Mouse (Mus musculus) embryonic fibroblast, embryonic 13.5 days (primary cell): ENCODE results near the gene Bak1. TPM values are rescaled to one million over a fixed set of nuclear protein-coding genes. Genes with fewer than 3 reads are reported as not detected.

ENCODE experiments used
- H3K27ac ChIP-seq: 2 replicates; pipeline ENCODE4 v1.5.1; 2012; ENCODE audit warnings: low read length, control low read depth, inconsistent platforms; ENCODE audit not compliant: insufficient read depth
- H3K4me1 ChIP-seq: 2 replicates; pipeline ENCODE4 v1.6.1; 2011; ENCODE audit warnings: low read length; ENCODE audit not compliant: control insufficient read depth, insufficient read depth
- H3K4me3 ChIP-seq: 2 replicates; pipeline ENCODE4 v1.5.1; 2011; ENCODE audit warnings: mild to moderate bottlenecking, control low read depth, low read length; ENCODE audit not compliant: insufficient read depth
- CTCF ChIP-seq: IDR thresholded peaks from 2 replicates; pipeline ENCODE4 v1.5.1; 2011; ENCODE audit warnings: mild to moderate bottlenecking, control low read depth, low read length, moderate library complexity, borderline replicate concordance; ENCODE audit not compliant: insufficient read depth
- POLR2A ChIP-seq: IDR thresholded peaks from 2 replicates; pipeline ENCODE4 v1.6.1; 2011; ENCODE audit warnings: low read depth, mild to moderate bottlenecking, control low read depth, low read length, moderate library complexity
- polyA plus RNA-seq: library from polyadenylated mRNA; stranded (reverse); fragments of >200 nt; gene quantifications from 2 replicates; pipeline ENCODE4 v1.2.4, GENCODE M21; 2011; ENCODE audit warnings: low read depth; ENCODE audit not compliant: missing spikeins, insufficient read length

The Bak1 gene
- polyA plus RNA-seq, 1 experiment: 114 TPM

DNA sequence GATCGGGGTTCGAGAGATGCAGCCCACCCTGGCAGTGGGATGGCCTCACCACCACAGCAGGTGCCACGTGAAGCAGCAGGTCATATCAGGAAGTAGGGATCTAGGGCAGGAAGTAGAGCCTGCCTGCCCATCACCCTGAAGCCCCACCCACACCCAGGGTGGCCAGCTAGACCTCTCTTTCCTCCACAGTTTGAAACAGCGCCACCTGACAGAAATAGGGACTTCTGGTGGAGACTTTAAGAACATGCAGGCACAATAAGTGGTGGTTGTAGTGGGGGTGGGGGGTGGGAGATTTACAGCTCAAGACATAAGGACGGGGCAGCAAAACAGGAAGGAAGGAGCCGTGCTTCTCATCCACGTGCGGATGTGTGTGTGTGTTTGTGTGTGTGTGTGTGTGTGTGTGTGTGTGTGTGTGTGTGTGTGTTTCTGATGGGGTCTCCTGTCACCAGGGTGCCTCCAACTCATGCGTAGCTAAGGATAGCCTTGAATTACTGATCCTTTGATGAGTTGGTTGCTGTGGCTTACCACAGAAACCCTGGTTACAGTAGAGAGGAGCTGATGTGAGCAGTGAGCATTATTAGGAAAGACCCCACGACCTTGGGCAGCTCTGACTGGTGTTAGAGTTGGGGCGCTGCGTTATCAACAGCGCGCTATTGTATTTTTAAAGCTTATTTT lies 16.7 kb downstream of the Bak1 start:
- Histone ChIP-seq H3K4me1 (no peaks in the 10 kb centered on the region), H3K4me3 (no peak overlapping the region), H3K27ac (no peak overlapping the region)
- TF ChIP-seq CTCF (no peak), POLR2A (no peak)

DNA sequence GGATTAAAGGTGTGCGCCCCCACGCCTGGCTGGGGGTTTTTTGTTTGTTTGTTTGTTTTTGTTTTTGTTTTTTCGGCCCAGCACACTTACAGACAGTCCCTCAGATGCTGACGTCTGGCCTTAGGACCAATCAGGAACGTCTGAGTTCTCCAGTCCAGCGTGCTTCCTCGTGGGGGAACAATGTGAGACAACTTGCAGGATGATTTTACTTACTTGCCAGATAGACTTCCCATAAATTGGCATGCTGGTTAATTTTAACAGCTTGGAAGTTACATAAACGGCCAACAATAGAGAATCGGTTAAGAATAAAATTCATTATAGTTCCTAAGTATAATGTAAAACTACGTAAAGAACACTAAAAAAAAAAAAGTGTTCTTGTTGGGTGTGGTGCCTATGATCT lies 17.6 kb downstream of the Bak1 start:
- H3K27ac ChIP-seq: no peak overlapping the region
- H3K4me1 ChIP-seq: no peaks in the 10 kb centered on the region
- TF ChIP-seq POLR2A: no peak
- no peak for TF ChIP-seq CTCF
- no peak overlapping the region for H3K4me3 ChIP-seq

DNA sequence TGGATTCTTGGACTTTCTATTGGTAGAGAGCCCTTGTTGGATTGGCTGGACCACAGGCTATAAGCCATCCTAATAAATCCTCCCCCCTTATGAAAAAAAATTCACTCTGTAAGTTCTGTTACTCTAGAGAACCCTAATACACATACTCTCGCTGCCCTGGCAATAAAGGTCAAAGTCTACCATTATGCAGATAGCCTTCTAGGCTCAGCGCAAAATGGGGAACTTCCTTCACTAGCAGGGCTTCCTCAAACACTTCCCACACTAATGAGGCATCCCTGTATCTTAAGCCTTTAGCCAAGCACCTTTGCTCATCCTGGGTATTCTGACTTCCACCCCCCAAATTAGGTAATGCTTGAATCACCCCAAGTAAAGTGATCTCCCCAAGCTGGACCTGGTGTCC lies 20.5 kb downstream of the Bak1 start:
- Histone ChIP-seq H3K4me1 (no peaks in the 10 kb centered on the region), H3K27ac (no peak overlapping the region), H3K4me3 (no peak overlapping the region)
- TF ChIP-seq CTCF: no peak
- no peak for TF ChIP-seq POLR2A

DNA sequence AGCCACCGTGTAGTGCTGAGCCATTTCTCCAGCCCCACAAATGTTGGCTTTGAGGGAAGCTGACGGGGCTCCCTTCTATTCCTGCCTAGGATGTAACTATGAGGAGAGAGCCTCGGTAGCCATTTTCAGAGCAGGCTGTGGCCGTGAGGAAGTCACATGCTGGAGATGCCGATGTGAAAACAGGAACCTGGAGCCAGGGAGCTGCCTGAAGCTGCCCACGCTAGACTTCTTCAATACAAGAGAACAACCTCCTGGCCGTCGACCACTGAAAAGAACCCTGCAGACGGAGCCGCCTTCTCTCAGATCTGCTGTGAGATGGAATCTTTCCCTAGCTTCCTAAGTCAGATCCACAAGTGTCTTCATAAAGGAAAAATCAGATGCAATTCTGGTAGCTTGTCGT lies 23.2 kb downstream of the Bak1 start:
- Histone ChIP-seq H3K27ac (no peak overlapping the region), H3K4me3 (no peak overlapping the region), H3K4me1 (no peaks in the 10 kb centered on the region)
- TF ChIP-seq CTCF (no peak), POLR2A (no peak)

DNA sequence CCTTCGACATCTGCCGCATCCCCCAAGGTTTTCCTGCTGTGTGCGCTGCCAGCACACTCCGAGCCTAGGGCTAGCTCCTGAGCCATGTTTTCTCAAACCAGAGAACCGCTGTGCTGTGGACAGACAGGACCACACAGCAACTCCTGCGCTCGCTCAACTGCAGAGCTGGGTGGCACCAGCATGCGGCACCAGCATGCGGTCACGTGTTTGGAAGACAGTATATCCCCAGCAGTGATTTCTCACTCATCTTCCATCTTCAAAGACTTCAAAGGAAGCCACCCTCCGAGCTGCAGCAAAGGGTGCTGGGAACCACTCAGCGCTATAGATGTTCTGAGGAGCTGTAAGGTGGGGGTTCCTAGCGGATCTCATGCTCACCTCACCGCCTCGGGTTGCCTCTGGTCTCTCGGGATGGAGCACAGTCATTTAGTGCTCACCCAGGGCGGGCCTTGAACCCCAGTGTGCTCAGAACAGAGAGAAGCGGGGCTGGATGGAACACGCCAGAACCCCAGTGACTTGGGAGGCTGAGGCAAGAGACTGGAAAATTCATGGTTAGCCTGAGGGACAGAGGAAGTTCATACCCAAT lies 23.8 kb downstream of the Bak1 start:
- Histone ChIP-seq H3K4me1 (no peaks in the 10 kb centered on the region), H3K27ac (no peak overlapping the region), H3K4me3 (no peak overlapping the region)
- TF ChIP-seq CTCF (no peak), POLR2A (no peak)

DNA sequence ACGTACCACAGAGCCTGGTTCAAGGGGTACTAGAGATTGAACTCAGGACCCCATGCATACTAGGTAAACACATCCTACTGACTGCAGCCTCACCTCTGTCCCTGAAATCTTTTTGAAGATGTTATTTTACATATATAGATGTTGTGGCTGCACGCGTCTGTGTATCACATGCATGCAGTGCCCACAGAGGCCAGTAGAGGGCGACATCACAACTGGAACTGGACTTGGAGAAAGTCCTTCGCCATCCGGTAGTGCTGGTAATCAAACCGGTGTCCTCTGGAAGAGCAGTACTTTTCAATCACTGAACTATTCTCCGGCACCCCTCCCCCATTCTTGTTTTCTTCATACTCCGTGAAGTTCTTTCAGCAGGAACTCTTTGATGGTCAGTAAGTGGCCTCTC lies 24.4 kb downstream of the Bak1 start:
- Histone ChIP-seq H3K4me3 (no peak overlapping the region), H3K4me1 (no peaks in the 10 kb centered on the region), H3K27ac (no peak overlapping the region)
- no peak for TF ChIP-seq POLR2A
- peak; percentile 77 for TF ChIP-seq CTCF

DNA sequence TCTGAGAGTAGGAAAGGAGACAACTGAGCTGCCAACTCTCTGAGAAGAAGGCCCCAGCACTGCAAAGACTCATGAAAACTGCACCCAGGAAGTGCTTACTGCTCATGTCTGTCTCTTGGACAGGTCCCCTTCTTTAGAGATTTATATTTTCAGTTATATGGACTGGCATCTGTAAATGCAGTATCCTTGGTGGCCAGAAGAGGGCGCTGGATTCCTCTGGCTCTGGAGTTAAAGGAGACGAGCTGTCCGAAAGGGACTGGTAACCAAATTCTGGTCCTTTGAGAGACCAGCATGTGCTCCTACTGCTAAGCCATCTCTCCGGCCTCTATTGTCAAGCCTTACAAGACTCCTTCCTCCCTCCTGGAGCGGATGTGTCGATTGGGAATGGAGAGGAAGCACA lies 26.9 kb downstream of the Bak1 start:
- TF ChIP-seq CTCF (no peak), POLR2A (no peak)
- Histone ChIP-seq H3K27ac (no peak overlapping the region), H3K4me1 (no peaks in the 10 kb centered on the region), H3K4me3 (no peak overlapping the region)

DNA sequence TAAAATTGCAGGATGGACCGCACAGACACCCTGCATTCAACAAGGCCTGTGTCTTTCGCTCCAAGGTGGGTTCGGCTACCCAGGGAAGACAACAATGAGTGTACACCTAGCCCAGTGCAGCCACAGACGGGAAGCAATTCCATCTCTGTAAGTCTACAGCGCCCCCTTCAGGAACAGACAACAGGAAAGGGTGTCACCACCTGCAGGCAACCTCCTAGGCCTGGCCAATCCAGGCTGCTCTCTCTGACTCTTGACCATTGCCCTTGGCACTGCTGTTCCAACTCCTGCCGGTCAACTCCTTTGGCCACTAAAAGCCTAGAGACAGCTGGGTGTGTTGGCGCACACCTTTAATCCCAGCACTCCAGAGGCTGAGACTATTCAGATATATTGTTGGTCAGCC lies 27.7 kb downstream of the Bak1 start:
- TF ChIP-seq POLR2A (no peak), CTCF (no peak)
- no peak overlapping the region for H3K4me3 ChIP-seq
- H3K4me1 ChIP-seq: no peaks in the 10 kb centered on the region
- H3K27ac ChIP-seq: no peak overlapping the region

DNA sequence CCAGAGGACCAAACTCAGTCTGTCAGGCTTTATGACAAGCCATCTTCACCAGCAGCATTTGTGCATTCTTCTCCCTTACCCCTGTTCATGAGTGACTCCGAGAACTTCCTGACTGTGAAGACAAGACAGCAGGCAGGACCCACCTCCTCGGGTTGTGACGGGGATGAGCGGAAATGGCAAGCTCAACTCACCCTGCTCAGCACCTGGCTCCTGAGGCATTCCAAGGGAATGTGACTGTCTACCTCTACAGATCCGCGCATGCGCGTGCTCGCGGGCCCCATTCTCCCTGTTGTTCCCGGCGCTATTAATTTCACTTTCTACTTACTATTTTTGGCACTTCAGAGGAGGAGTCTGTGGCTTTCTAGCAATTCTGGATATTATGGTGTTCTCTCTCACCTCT lies 28.8 kb downstream of the Bak1 start:
- Histone ChIP-seq H3K27ac (no peak overlapping the region), H3K4me3 (no peak overlapping the region), H3K4me1 (no peaks in the 10 kb centered on the region)
- TF ChIP-seq CTCF: no peak
- TF ChIP-seq POLR2A: no peak

DNA sequence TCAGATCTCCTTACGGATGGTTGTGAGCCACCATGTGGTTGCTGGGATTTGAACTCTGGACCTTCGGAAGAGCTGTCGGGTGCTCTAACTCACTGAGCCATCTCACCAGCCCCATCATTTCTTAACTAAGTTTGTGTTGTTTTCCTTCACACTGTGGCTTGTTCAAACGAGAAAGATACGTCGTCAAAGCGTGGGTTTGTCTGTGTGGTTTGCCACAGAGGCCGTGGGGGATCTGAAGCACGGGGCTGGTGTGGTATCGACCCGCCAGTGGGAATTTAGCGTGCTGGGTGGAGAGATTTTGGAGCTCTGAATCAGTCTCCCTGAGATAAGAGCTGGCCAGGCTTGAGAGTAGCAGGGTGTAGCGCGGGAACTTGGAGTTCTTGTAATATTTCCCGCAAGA lies 30.5 kb downstream of the Bak1 start:
- Histone ChIP-seq H3K4me1 (no peaks in the 10 kb centered on the region), H3K27ac (no peak overlapping the region), H3K4me3 (no peak overlapping the region)
- no peak for TF ChIP-seq CTCF
- no peak for TF ChIP-seq POLR2A
